Mouse (Mus musculus): Measurements from ENCODE around the gene Gm37240.
"Not testable (repeated sequence)": the region's sequence is repeated elsewhere in the genome, so short reads cannot be mapped to it uniquely, and the experiment has no call there.

Gene Gm37240

GRCm38 (mm10) chr3:84683788-84684187 is 1203.5 kb downstream of the Gm37240 start:
- no peak for DNase-seq

- no peak for DNase-seq
Observed at GRCm38 (mm10) chr3:84681699-84682098, 1205.6 kb downstream of the Gm37240 start.

GRCm38 (mm10) chr3:84680062-84680461 is 1207.3 kb downstream of the Gm37240 start:
- DNase-seq, result no peak

GRCm38 (mm10) chr3:84679542-84679941 is 1207.8 kb downstream of the Gm37240 start:
- no peak for DNase-seq

GRCm38 (mm10) chr3:84678891-84679290 is 1208.4 kb downstream of the Gm37240 start:
- DNase-seq, result no peak

- no peak for DNase-seq
Observed at GRCm38 (mm10) chr3:84675710-84676109, 1211.6 kb downstream of the Gm37240 start.

- DNase-seq, result no peak
Observed at GRCm38 (mm10) chr3:84673552-84673951, 1213.8 kb downstream of the Gm37240 start.

- no peak for DNase-seq
Observed at GRCm38 (mm10) chr3:84672136-84672535, 1215.2 kb downstream of the Gm37240 start.

- DNase-seq, result no peak
Observed at GRCm38 (mm10) chr3:84668957-84669356, 1218.4 kb downstream of the Gm37240 start.

GRCm38 (mm10) chr3:84665255-84666073 is 1221.9 kb downstream of the Gm37240 start:
- no peak for DNase-seq

- DNase-seq, result no peak
Observed at GRCm38 (mm10) chr3:84664686-84665085, 1222.6 kb downstream of the Gm37240 start.

GRCm38 (mm10) chr3:84663858-84664257 is 1223.5 kb downstream of the Gm37240 start:
- no peak for DNase-seq

GRCm38 (mm10) chr3:84663079-84663478 is 1224.2 kb downstream of the Gm37240 start:
- DNase-seq, result no peak

- DNase-seq, result no peak
Observed at GRCm38 (mm10) chr3:84660380-84660779, 1226.9 kb downstream of the Gm37240 start.

- no peak for DNase-seq
Observed at GRCm38 (mm10) chr3:84658872-84659271, 1228.4 kb downstream of the Gm37240 start.

GRCm38 (mm10) chr3:84658017-84658416 is 1229.3 kb downstream of the Gm37240 start:
- DNase-seq, result no peak

- no peak for DNase-seq
Observed at GRCm38 (mm10) chr3:84657240-84657639, 1230.1 kb downstream of the Gm37240 start.

- not testable (repeated sequence) for DNase-seq
Observed at GRCm38 (mm10) chr3:84655785-84656150, 1231.5 kb downstream of the Gm37240 start.

- no peak for DNase-seq
Observed at GRCm38 (mm10) chr3:84654900-84655784, 1232.2 kb downstream of the Gm37240 start.

GRCm38 (mm10) chr3:84654246-84654826 is 1233.0 kb downstream of the Gm37240 start:
- peak; percentile 17 for DNase-seq

- no peak for DNase-seq
Observed at GRCm38 (mm10) chr3:84653557-84654245, 1233.6 kb downstream of the Gm37240 start.

- no peak for DNase-seq
Observed at GRCm38 (mm10) chr3:84652643-84653556, 1234.4 kb downstream of the Gm37240 start.
